Mouse (Mus musculus) midbrain, postnatal 0 days (tissue): Measurements from ENCODE around the gene Nrxn3. TPM values are rescaled to one million over a fixed set of nuclear protein-coding genes. Genes with fewer than 3 reads are reported as not detected.
A peak's percentile ranks its signal among the peaks of the same experiment; 100 is the strongest.

Source experiments
- ATAC-seq: fragments of 200-750 bp; cut with Nextera tagmentation; 2 replicates; pipeline ENCODE4 v1.8.0; 2017; ENCODE audit warnings: moderate number of reproducible peaks, mild to moderate bottlenecking, moderate TSS enrichment, moderate library complexity; ENCODE audit not compliant: low FRiP score
- DNase-seq: peaks from one replicate; pipeline ENCODE4 v3.0.0-alpha.2; 2015; ENCODE audit warnings: low spot score
- H3K27ac ChIP-seq: fragments of 300-500 bp; sonication (generic); 2 replicates; pipeline ENCODE4 v1.5.1; 2014; ENCODE audit warnings: low read depth, mild to moderate bottlenecking, low read length, mixed read lengths
- H3K27me3 ChIP-seq: fragments of 300-500 bp; sonication (generic); 2 replicates; pipeline ENCODE4 v1.6.1; 2014; ENCODE audit warnings: low read length, control low read depth, mixed read lengths; ENCODE audit not compliant: insufficient read depth
- H3K36me3 ChIP-seq: fragments of 300-500 bp; sonication (generic); 2 replicates; pipeline ENCODE4 v1.6.1; 2014; ENCODE audit warnings: low read length, control low read depth, mixed read lengths; ENCODE audit not compliant: insufficient read depth
- H3K4me1 ChIP-seq: fragments of 300-500 bp; sonication (generic); 2 replicates; pipeline ENCODE4 v1.6.1; 2014; ENCODE audit warnings: mild to moderate bottlenecking, control low read depth, antibody characterized with exemption, low read length, mixed read lengths; ENCODE audit not compliant: insufficient read depth
- H3K4me2 ChIP-seq: fragments of 300-500 bp; sonication (generic); 2 replicates; pipeline ENCODE4 v1.6.1; 2014; ENCODE audit warnings: low read depth, mild to moderate bottlenecking, low read length, mixed read lengths; ENCODE audit not compliant: poor library complexity, severe bottlenecking
- H3K4me3 ChIP-seq: fragments of 300-500 bp; sonication (generic); 2 replicates; pipeline ENCODE4 v1.5.1; 2014; ENCODE audit warnings: low read depth, mild to moderate bottlenecking, low read length, moderate library complexity
- H3K9ac ChIP-seq: fragments of 300-500 bp; sonication (generic); replicated peaks from 2 replicates; pipeline ENCODE4 v1.6.1; 2014; ENCODE audit warnings: mild to moderate bottlenecking, low read length, moderate library complexity, mixed read lengths; ENCODE audit not compliant: poor library complexity, severe bottlenecking
- H3K9me3 ChIP-seq: fragments of 300-500 bp; sonication (generic); 2 replicates; pipeline ENCODE4 v1.6.1; 2016; ENCODE audit warnings: low read length, control low read depth
- CTCF ChIP-seq: IDR thresholded peaks from 2 replicates; pipeline ENCODE4 v1.5.1; 2016; ENCODE audit warnings: antibody characterized with exemption, mild to moderate bottlenecking
- WGBS: fragments of 180-500 bp; shearing (Covaris S2); extraction: QIAGEN DNeasy Blood & Tissue Kit; methylation state at CpG from one replicate; pipeline ENCODE4 v1.1.7; 2014; 5-methylcytosine and 5-hydroxymethylcytosine counted together
- polyA plus RNA-seq: library from polyadenylated mRNA; unstranded; fragments of >200 nt; fragmentation: Nextera tagmentation; extraction: Ambion mirVana; gene quantifications from 2 replicates; pipeline ENCODE4 v1.2.1, GENCODE M21; 2015
- total RNA-seq: library from RNA; depleted of rRNA; stranded (reverse); fragments of >200 nt; gene quantifications from 2 replicates; pipeline ENCODE4 v1.2.3, GENCODE M21; 2014

The Nrxn3 gene
- total and polyA plus RNA-seq, 2 experiments from 2014 or later: 80.8 to 88.2 TPM

DNA sequence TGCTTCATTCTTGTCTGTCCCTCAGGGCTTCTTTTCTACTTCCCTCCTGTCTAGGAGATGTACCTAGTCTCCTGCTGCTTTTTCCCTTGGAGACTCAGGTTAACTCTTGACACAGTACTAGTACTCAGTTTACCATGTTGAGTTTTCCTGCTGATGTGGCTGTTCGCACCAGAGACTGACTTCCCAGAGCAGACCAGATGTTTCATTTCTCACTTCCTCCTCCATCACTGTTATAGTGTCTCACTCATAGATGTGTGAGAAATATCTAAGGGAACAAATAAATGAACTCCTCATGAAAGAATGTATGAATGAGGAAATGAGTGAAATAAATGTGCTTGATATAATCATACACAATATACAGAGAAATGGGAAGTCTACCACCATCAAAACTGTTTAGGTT lies 1558.6 kb downstream of the Nrxn3 start:
- 92% methylated on average over 1 of the region's 1 CpGs for WGBS
- Histone ChIP-seq H3K4me1 (no peaks in the 10 kb centered on the region), H3K9ac (no peak overlapping the region), H3K27ac (no peak overlapping the region), H3K9me3 (no peaks in the 10 kb centered on the region), H3K36me3 (no peaks in the 10 kb centered on the region), H3K4me2 (no peak overlapping the region), H3K4me3 (no peak overlapping the region), H3K27me3 (no peaks in the 10 kb centered on the region)
- TF ChIP-seq CTCF: no peak
- ATAC-seq: no peak
- DNase-seq: no peak

DNA sequence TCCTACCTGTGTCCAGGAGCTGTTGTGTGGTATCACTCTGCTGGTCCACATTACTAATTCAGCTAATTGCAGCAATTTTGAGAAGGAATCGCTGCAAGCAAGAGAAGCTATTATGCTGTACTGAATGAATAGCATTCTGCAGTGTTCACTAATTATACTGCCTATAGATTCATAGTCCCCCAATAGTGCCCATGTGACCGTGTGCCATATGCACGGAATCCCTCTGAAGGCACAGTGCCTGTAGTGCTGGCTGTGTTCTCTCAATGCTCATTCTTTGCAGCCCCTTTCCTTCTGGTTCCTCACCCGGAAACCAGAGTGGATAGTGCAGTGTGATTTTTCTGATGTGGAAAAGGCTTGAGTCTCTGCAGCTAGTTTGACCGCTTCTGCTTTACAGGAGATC lies 1560.3 kb downstream of the Nrxn3 start:
- TF ChIP-seq CTCF: no peak
- ATAC-seq (no peak), DNase-seq (no peak)
- WGBS: 78% methylated on average over 5 of the region's 5 CpGs
- Histone ChIP-seq H3K4me3 (no peak overlapping the region), H3K36me3 (no peaks in the 10 kb centered on the region), H3K9ac (no peak overlapping the region), H3K27ac (no peak overlapping the region), H3K9me3 (no peaks in the 10 kb centered on the region), H3K27me3 (no peaks in the 10 kb centered on the region), H3K4me1 (no peaks in the 10 kb centered on the region), H3K4me2 (no peak overlapping the region)

DNA sequence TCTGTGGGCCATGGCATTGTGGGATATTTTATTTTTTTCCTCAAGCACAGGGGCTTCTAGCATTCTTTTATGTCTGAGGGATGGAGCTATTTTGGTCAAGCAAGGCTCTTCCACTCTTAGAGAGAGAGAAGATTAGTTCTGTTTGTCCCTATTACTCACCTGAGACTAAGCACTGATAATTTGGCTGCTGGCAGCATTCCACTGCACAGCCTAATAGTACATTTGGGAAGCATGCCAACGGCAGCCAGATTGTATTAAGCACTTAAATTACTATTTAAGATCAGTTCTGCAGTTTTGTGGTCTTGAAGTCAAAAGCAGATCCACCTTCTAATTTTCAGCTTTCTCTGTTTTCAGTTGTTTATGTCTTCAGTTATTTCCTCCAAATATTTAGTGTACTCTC lies 1580.0 kb downstream of the Nrxn3 start:
- H3K4me1 ChIP-seq: no peaks in the 10 kb centered on the region
- H3K4me2 ChIP-seq: no peak overlapping the region
- no peak overlapping the region for H3K4me3 ChIP-seq
- H3K9ac ChIP-seq: no peak overlapping the region
- DNase-seq (peak; percentile 51), ATAC-seq (no peak)
- H3K9me3 ChIP-seq: no peaks in the 10 kb centered on the region
- WGBS: 82% methylated on average over 1 of the region's 1 CpGs
- TF ChIP-seq CTCF: no peak
- H3K36me3 ChIP-seq: no peaks in the 10 kb centered on the region
- H3K27me3 ChIP-seq: no peaks in the 10 kb centered on the region
- H3K27ac ChIP-seq: no peak overlapping the region

DNA sequence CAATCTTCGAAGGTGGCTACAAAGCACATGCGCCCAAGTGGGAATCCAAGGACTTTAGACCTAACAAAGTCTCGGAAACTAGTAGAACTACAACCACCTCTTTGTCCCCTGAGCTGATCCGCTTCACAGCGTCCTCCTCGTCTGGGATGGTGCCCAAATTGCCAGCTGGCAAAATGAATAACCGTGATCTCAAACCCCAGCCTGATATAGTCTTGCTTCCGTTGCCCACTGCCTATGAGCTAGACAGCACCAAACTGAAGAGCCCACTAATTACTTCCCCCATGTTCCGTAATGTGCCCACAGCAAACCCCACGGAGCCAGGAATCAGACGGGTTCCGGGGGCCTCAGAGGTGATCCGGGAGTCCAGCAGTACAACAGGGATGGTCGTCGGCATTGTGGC lies 1609.1 kb downstream of the Nrxn3 start:
- 96% methylated on average over 15 of the region's 15 CpGs for WGBS
- no peaks in the 10 kb centered on the region for H3K27me3 ChIP-seq
- no peak overlapping the region for H3K4me2 ChIP-seq
- H3K9ac ChIP-seq: no peak overlapping the region
- no peaks in the 10 kb centered on the region for H3K9me3 ChIP-seq
- H3K36me3 ChIP-seq: no peaks in the 10 kb centered on the region
- H3K4me3 ChIP-seq: no peak overlapping the region
- TF ChIP-seq CTCF: no peak
- ATAC-seq: no peak
- no peak for DNase-seq
- H3K4me1 ChIP-seq: no peaks in the 10 kb centered on the region
- H3K27ac ChIP-seq: no peak overlapping the region

DNA sequence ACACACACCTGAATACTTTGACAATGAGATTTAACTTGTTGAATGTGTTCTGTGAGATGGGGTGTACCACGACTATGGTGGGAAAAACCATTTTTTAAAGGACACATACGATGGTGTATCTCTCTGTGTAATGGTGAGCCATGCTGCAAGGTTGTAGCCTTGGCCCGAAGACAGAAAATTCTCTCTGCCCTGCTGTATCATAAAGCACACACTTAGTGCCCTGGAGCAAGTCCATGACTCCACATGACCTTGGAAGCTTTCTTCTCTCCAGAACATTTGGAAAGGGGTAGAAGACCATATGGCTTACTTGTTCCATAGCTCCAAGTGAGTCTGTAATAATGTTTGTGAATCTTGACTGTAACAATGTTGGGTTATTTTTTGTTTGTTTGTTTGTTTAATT lies 1609.8 kb downstream of the Nrxn3 start:
- DNase-seq (no peak), ATAC-seq (no peak)
- WGBS: 92% methylated on average over 3 of the region's 3 CpGs
- TF ChIP-seq CTCF: no peak
- Histone ChIP-seq H3K4me1 (no peaks in the 10 kb centered on the region), H3K36me3 (no peaks in the 10 kb centered on the region), H3K9ac (no peak overlapping the region), H3K4me3 (no peak overlapping the region), H3K27ac (no peak overlapping the region), H3K9me3 (no peaks in the 10 kb centered on the region), H3K4me2 (no peak overlapping the region), H3K27me3 (no peaks in the 10 kb centered on the region)

DNA sequence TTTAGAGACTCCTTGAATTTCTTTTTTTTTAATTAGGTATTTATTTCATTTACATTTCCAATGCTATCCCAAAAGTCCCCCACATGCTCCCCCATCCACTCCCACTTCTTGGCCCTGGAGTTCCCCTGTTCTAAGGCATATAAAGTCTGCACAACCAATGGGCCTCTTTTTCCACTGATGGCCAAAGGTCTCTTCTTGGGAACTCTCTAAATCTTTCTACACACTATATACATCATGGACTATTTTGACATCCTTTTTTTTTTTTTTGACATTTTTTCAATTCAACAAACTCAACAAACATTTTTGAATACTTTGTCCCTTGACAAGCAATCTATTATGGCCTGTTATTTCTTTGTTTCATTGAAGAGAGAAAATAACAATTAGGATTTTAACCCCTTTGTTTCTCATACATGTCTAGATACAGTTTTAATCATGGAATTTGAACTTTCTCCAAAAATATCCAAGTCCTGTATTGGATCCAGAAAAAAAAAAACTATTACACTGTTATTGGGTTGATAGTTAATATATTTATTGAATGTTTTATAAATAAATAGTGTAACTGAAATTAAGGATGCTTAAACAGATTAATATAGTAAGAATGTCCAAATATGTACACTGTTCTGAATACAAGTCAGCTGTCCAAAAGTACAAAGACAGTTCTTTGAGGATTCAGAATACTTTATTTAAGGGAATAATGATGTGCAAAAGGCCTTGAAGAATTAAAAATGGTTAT lies 1615.0 kb downstream of the Nrxn3 start:
- TF ChIP-seq CTCF: no peak

More for the DNA sequence above, 1615.0 kb downstream of the Nrxn3 start:
- Histone ChIP-seq H3K4me2 (no peak overlapping the region), H3K4me1 (no peaks in the 10 kb centered on the region), H3K9ac (no peak overlapping the region), H3K9me3 (no peaks in the 10 kb centered on the region), H3K27me3 (no peaks in the 10 kb centered on the region), H3K27ac (no peak overlapping the region), H3K4me3 (no peak overlapping the region), H3K36me3 (no peaks in the 10 kb centered on the region)
- DNase-seq: no peak
- ATAC-seq: no peak
